Mouse (Mus musculus): ENCODE data around the gene Crebbp.
"Not testable (repeated sequence)": the region's sequence is repeated elsewhere in the genome, so short reads cannot be mapped to it uniquely, and the experiment has no call there.

Gene Crebbp

GRCm38 (mm10) chr16:4213799-4214551 is at the start of gene Crebbp:
TSS of gene Crebbp (minus strand) at chr16:4213997.
- DNase-seq (ENCODE audit: low spot score): peak; percentile 45

GRCm38 (mm10) chr16:4263486-4263885 is 49.7 kb upstream of the Crebbp start:
- DNase-seq (ENCODE audit: low spot score): no peak

GRCm38 (mm10) chr16:4257546-4257945 is 43.7 kb upstream of the Crebbp start:
- DNase-seq (ENCODE audit: low spot score): no peak

DNA sequence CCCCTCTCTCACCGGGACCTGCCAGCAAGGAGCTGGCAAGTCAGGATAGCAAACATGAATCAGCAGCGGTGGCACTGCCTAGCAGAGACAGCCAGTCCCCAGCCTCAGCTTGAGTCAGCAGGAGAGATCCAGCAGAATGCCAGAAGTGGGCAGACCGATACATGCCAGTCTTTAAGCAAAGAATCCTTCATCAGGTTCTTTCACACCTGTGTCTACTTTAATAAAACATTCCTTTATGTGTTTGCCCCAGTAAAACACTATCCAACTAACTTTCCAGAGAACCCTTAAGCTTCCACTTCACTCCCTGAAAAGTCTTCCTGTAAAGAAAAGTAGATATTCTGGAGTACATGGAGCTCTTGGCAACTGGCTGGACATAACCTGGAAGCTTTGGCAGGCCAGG is 35.0 kb upstream of the Crebbp start:
- no peak for DNase-seq (ENCODE audit: low spot score)

GRCm38 (mm10) chr16:4245241-4245640 is 31.4 kb upstream of the Crebbp start:
- not testable (repeated sequence) for DNase-seq (ENCODE audit: low spot score)

DNA sequence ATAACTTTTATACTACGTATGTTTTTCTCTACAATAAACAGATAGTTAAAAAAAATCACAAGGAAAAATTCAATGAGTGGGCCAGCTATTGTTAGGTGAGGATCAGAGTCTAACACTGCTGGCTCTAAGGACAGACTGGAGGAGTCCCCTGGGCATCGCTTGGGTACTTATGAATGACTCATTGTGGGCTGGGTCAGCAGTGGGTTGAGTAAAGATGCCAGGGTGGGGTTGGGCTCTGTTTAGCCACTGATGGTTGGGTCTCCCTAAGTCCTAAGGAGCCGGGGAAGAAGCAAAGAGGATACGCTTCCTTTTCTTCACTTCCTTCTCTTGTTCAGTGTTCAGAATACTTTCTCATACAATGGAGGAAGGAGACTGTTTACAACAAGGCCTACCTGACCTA is 22.3 kb upstream of the Crebbp start:
- DNase-seq (ENCODE audit: low spot score): no peak

GRCm38 (mm10) chr16:4235587-4235986 is 21.8 kb upstream of the Crebbp start:
- no peak for DNase-seq (ENCODE audit: low spot score)

- no peak for DNase-seq (ENCODE audit: low spot score)
Observed at GRCm38 (mm10) chr16:4225841-4226240, 12.0 kb upstream of the Crebbp start.

DNA sequence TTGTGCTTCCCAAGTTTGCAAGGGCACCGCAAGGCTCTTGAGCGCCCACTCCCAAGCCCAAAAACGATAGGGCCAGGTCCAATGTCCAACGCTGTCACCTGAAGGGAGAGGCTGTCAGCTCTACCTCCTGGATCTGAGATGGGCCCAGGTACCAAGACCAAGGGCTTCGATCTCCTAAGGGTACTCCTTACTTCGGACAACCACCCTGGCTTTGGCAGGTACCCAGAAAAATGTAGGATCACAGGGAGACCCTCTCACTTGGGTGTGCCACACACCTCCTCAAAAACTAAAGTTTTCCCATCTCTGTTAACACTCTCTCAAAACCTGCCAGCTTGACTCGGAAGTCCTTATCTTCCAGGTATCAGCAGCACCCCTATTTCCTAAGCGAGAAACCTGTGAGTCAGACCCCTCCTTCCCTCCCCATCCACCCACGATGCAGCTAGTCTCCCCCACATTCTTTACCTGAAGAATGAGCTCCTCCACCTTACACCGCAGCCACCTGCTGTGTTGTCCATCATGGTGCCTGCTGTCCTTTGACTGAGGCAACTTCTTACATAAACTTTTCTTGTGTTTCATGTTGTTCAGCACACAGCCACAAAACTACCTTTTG is 939 bp upstream of the Crebbp start:
- DNase-seq (ENCODE audit: low spot score): no peak

DNA sequence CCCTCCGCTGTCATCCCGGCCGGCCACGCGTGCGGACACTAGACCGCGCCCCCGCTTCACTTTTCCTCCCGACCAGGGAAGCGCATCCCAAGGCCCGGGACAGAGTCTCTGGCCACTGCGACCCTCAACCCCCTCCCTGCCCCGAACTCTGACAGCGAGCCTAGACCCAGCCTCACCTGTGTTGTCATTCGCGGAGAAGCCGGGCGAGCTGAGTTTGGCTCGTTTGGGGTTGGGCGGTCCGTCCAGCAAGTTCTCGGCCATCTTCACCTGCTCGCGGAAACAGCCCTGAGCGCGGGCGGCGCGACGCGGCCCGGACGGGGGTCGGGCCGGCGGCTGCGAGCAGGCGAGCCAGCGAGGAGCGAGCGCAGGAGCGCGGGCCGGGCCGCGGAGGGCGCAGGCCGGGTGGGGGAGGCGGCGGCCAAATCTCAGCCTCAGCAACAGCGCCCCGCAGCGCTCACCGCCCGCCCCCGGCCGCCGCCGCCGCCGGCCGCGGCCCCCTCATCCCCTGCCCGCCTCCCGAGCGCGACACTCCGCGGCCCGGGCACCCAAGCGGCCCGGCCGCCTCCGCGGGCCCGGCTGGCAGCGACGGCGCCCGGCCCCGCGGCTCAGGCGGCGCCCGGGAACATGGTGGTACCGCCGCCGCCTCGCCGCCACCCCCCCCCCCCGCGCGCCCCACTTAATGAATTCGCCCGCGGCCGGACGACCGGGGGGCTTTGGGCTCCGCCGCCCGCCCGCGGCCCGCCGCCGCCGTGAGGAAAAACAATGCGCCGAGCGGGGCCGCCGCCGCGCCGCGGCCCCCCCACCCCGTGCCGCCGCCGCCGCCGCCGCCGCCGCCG is 616 bp downstream of the Crebbp start:
- DNase-seq (ENCODE audit: low spot score): no peak

DNA sequence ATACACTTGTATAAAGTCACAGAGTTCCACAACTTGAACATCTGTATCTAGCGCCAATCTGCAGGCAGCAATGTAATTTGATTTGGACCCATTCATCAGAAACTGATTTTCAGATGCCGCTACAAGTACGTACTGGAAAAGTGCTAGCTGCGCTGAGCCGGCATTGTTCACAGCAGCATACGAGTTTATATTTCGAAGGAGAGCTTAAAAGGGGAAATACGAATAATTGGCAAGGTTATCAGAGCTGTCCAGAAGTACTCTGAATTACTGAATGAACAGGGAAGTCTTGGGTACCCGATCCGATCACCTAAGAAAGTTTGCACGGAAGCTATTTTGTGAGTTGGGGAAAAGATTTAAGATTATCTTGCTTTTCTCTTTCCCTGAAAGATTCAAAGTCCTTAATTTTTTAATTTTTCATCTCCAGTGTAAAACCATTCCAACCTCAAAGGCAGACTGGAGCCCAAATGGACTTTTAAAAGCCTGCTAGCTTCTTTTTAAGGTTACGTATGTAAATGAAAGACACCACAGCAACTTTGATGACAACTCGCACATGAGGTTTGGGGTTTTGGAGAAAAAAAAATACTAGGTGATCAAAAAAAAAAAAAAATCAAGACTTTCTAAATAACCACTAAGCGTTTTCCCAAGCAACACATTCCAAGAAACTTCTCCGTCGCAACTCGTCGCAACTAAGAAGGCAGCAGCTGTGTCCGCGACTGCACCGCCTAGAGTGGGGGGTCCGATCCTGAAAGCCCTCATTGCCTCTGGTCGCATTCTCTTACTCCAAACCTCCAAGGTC is 1.4 kb downstream of the Crebbp start:
- no peak for DNase-seq (ENCODE audit: low spot score)

- DNase-seq (ENCODE audit: low spot score): no peak
Observed at GRCm38 (mm10) chr16:4210290-4210689, 3.5 kb downstream of the Crebbp start.

DNA sequence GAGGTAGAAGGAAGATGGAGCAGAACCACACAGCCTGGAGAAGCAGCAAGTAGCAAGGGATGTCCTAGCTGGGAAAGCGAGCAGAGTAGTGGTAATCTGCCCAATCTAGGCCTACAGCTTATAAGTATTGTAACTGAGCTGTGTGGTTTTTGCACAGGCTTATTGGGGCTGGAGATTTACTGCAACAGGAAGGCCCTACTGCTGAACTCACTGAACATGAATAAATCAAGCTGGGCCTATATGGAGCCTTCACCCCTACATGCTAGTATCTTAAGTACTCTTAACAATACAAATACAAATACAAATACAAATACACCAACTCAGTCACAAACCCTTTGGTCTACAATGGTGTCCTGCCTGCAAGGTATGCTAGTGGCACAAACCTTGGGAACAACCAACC is 10.2 kb downstream of the Crebbp start:
- DNase-seq (ENCODE audit: low spot score): no peak

DNA sequence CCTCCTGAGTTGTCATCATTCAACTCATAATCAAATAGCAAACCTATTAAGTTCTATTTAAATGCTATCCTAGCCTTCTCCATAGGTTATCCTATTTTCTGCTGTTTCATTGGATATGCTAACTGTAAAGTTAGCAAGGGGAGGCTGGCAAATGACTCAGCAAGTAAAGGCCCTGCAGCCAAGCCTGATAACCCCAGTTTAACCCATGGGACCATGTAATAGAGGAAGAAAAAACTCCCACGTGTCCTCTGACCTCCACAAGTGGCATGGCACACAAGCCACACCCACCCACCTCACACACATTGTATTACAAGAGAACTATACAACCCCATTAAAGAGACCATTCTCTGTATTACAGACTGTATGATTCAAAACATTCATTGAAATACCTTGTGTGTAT is 13.8 kb downstream of the Crebbp start:
- no peak for DNase-seq (ENCODE audit: low spot score)

DNA sequence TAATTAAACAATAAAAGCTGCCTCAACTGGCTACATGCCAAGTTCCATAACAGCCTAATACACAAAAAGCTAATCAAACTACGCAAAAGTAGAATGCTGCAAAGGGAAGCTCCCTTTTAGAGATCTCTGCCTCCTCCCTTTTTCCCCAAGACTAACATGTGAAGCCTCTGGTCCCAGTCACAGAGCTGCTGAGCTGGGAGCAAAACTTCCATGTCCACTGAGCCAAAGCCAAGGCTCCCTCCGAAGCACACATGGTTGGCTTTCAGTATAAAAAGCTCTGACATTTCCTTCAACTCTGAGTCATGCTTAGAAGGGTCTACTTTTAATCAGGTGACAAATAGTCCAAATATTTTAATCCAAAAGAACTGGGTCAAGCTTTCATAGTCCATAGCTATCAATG is 14.2 kb downstream of the Crebbp start:
- no peak for DNase-seq (ENCODE audit: low spot score)

DNA sequence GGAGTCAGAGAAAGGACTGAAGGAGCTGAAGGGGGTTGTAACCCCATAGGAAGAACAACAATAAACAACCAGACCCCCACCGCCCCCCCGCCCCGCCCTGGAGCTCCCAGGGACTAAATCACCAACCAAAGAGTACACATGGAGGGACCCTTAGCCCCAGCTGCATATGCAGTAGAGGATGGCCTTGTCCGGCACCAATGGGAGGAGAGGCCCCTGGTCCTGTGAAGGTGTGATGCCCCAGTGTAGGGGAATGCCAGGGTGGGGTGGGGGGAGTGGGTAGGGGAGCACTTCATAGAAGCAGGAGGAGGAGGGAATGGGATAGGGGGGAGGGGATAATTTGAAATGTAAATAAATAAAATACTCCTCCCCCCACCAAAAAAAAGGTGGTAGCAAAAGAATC is 15.8 kb downstream of the Crebbp start:
- no peak for DNase-seq (ENCODE audit: low spot score)

- DNase-seq (ENCODE audit: low spot score): no peak
Observed at GRCm38 (mm10) chr16:4190166-4190565, 23.6 kb downstream of the Crebbp start.

GRCm38 (mm10) chr16:4175134-4175533 is 38.7 kb downstream of the Crebbp start:
- no peak for DNase-seq (ENCODE audit: low spot score)

DNA sequence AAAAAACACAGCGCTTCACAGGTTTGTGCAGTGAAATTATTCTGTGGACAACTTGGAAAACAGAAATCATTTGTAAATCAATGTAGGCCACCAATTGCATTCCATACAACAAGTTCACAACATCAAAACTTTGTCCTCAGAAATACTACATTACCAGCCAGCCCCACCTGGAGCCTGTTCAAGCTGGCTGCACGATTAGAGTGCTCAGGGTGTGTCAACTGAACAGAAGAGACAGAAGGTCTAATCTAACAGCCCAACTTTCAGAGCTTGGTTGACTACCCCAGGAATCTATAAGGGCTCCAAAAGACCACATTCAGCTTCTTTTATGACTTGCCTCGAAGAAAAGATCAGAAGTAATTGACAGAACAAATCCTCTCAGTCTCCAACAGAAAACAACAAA is 44.3 kb downstream of the Crebbp start:
- DNase-seq (ENCODE audit: low spot score): no peak

GRCm38 (mm10) chr16:4168476-4168875 is 45.3 kb downstream of the Crebbp start:
- no peak for DNase-seq (ENCODE audit: low spot score)

DNA sequence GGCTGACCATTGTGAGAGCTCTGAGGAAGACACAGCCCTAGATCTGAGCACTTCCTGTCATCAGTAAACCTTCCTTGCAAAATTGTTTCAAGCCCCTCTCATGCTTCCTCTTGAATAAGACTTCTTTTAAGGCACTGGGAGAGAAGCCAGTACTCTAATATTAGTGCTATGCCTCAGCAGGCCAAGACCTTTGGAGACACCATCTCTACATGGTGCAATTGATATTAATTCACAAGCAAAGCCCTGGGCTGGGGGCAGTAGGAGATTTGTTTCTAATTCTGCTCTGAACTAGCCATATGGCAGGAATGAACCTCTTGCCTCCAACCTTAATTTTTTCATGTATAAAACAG is 52.9 kb downstream of the Crebbp start:
- DNase-seq (ENCODE audit: low spot score): no peak

GRCm38 (mm10) chr16:4160246-4160897 is 53.4 kb downstream of the Crebbp start:
- DNase-seq (ENCODE audit: low spot score): peak; percentile 72
